Mouse (Mus musculus) cortical plate, adult 2 months (tissue): Measurements from ENCODE around the gene Kcnj2.

Source experiments
- CTCF ChIP-seq: fragments of 200-500 bp; IDR thresholded peaks from 2 replicates; pipeline ENCODE4 v1.5.1; 2011; ENCODE audit warnings: mild to moderate bottlenecking, control low read depth, low read length; ENCODE audit not compliant: insufficient read depth; ENCODE audit errors: extremely low read depth
- POLR2A ChIP-seq: fragments of 200-500 bp; IDR thresholded peaks from 2 replicates; pipeline ENCODE4 v1.6.1; 2011; ENCODE audit warnings: mild to moderate bottlenecking, low read length, control low read depth; ENCODE audit not compliant: insufficient read depth; ENCODE audit errors: extremely low read depth

DNA sequence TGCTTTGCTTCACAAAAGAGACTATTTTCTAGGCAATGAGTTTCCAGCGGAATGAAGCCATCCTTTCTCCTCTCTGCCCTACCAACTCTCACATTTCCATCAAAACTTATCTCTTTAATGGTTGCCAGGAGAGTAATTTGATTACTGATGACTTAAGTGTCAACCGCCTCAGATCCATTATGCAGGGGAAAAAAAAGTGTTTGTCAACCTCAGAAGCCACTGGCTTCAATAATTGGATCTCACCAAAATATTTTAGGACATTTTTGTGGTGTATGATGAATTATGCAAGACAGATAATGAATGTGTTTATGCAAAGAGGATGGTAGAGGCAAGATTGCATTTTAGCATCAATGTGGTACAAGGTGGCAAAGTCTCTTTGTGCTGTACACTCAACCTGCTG, 45.8 kb upstream of the Kcnj2 start:
- TF ChIP-seq CTCF (no peak), POLR2A (no peak)
